Mouse (Mus musculus) ES-E14 (cell line): Measurements from ENCODE around the gene Tk1.

ENCODE experiments used
- CHD2 ChIP-seq: IDR thresholded peaks from 2 replicates; pipeline ENCODE4 v1.6.1; 2014; ENCODE audit warnings: mild to moderate bottlenecking, low read depth, low read length, inconsistent platforms
- ZC3H11A ChIP-seq: IDR thresholded peaks from 2 replicates; pipeline ENCODE4 v1.6.1; 2012; ENCODE audit warnings: low read depth, mild to moderate bottlenecking, inconsistent platforms, low read length, borderline replicate concordance

- TF ChIP-seq ZC3H11A, result no peak
- TF ChIP-seq CHD2, result no peak
Observed at GRCm38 (mm10) chr11:117827386-117827785, 1.5 kb upstream of the Tk1 start.
